Mouse (Mus musculus): Measurements from ENCODE around the gene Krt35. TPM values are rescaled to one million over a fixed set of nuclear protein-coding genes. Genes with fewer than 3 reads are reported as not detected.

The Krt35 gene
- polyA plus RNA-seq, 1 experiment: not detected

DNA sequence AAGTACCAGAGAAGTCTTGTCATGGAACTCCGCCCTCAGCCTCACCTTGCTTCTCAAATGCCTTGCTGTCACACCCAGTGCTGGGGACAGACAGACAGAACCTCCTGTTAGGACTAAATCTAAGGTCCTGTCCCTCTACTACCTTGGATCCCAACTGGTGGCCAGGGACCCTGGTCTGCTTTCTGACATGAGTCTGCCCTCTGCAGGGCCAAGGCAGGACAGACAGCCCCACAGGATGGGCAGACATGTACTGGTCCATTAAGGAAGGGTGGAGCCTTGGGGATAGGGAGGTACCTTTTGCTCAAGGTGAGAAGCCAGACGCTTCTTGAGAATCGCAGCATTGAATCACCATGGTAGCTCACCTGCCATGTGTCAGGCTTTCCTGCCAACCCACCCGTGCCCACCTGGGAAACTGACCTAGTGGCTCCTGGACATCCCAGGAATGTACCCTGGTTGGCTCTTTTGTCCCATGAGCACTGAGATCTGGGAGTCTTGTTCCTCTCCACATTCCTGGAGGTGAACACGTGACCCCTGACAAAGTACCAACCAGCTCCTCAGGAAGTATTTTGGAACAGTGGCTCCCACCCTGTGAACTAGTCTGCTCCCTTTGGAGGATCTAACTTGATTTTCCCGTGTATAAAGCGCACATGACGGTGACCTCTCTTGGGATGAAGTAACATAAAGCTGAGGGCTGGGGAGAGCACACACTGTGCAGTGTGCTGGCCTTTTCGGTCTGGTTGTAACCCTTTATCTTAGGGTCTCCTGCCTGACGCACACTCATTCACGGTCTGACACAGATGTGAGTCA, 17.1 kb upstream of the Krt35 start:
- Histone ChIP-seq H3K79me2 (ENCODE audit: control insufficient read depth, insufficient read depth) (no peaks in the 10 kb centered on the region), H3ac (ENCODE audit: control insufficient read depth, insufficient read length, low read depth) (no peak overlapping the region), H3K27me3 (ENCODE audit: control insufficient read depth, insufficient read depth, insufficient read length) (no peaks in the 10 kb centered on the region), H3K36me3 (ENCODE audit: control insufficient read depth, insufficient read depth) (no peaks in the 10 kb centered on the region), H3K4me3 (ENCODE audit: insufficient read depth, poor library complexity, severe bottlenecking) (no peak overlapping the region), H3K79me3 (ENCODE audit: low read depth) (no peaks in the 10 kb centered on the region)
- peak; percentile 91 for TF ChIP-seq USF1 (IDR thresholded peaks at IDR 0.05; ENCODE audit: low read depth)
- peak; percentile 82 for TF ChIP-seq FOSL1 (IDR thresholded peaks at IDR 0.05; ENCODE audit: insufficient read depth, low read length, poor library complexity, severe bottlenecking)
- TF ChIP-seq MAX (IDR thresholded peaks at IDR 0.05): peak; percentile 57
- no peak for TF ChIP-seq MYOG (IDR thresholded peaks at IDR 0.05; ENCODE audit: control insufficient read depth, extremely low read depth, insufficient read length)
- peak; percentile 45 for TF ChIP-seq CEBPB (IDR thresholded peaks at IDR 0.05; ENCODE audit: low read depth)
- TF ChIP-seq CTCF (IDR thresholded peaks at IDR 0.05; ENCODE audit: control insufficient read depth, insufficient read depth, insufficient read length): no peak
- no peak for TF ChIP-seq MYOD1 (IDR thresholded peaks at IDR 0.05; ENCODE audit: control insufficient read depth, insufficient read length, low read depth)

DNA sequence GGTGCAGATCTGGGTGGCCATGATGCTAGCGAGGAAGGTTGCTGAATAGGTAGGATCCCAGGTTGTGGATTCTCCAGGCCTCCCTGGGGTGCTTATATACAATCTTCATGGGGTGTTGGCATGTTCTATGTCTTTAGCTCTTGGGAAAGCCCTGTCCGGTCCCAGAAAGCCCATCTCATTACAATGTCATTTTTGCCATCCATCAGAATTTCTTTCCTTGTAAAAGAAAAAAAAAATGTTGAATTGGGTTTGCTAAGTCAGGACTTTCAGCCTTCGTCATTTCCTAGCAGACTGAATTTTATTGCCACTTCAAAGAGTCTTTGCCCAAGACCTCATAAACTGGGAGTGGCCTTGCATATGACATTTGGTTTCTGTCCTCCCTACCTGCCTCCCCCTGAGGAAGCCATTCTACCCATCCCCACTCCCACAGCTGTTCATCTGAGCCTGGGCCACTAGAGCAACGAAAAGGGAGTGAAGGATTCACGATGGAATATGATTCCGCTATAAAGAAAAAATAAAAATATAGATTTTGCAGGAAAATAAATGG, 9.6 kb upstream of the Krt35 start, which contains the start of gene Krt36:
Gene Krt36 (minus strand): TSS at position 51 of the 547 bp plus-strand sequence.
- no peak within 1 kb of the TSS for H3K4me3 ChIP-seq (ENCODE audit: insufficient read depth, poor library complexity, severe bottlenecking)
- no peak for TF ChIP-seq USF1 (IDR thresholded peaks at IDR 0.05; ENCODE audit: low read depth)
- no peak for TF ChIP-seq CEBPB (IDR thresholded peaks at IDR 0.05; ENCODE audit: low read depth)
- TF ChIP-seq MYOD1 (IDR thresholded peaks at IDR 0.05; ENCODE audit: control insufficient read depth, insufficient read length, low read depth): no peak
- TF ChIP-seq FOSL1 (IDR thresholded peaks at IDR 0.05; ENCODE audit: insufficient read depth, low read length, poor library complexity, severe bottlenecking): no peak
- no peak for TF ChIP-seq MAX (IDR thresholded peaks at IDR 0.05)
- no peak for TF ChIP-seq CTCF (IDR thresholded peaks at IDR 0.05; ENCODE audit: control insufficient read depth, insufficient read depth, insufficient read length)
- no peak for TF ChIP-seq MYOG (IDR thresholded peaks at IDR 0.05; ENCODE audit: control insufficient read depth, extremely low read depth, insufficient read length)
- H3K79me3 ChIP-seq (ENCODE audit: low read depth): no peaks in the 10 kb centered on the region
- no peak within 1 kb of the TSS for H3ac ChIP-seq (ENCODE audit: control insufficient read depth, insufficient read length, low read depth)
- H3K27me3 ChIP-seq (ENCODE audit: control insufficient read depth, insufficient read depth, insufficient read length): no peaks in the 10 kb centered on the region
- no peaks in the 10 kb centered on the region for H3K79me2 ChIP-seq (ENCODE audit: control insufficient read depth, insufficient read depth)
- no peaks in the 10 kb centered on the region for H3K36me3 ChIP-seq (ENCODE audit: control insufficient read depth, insufficient read depth)

DNA sequence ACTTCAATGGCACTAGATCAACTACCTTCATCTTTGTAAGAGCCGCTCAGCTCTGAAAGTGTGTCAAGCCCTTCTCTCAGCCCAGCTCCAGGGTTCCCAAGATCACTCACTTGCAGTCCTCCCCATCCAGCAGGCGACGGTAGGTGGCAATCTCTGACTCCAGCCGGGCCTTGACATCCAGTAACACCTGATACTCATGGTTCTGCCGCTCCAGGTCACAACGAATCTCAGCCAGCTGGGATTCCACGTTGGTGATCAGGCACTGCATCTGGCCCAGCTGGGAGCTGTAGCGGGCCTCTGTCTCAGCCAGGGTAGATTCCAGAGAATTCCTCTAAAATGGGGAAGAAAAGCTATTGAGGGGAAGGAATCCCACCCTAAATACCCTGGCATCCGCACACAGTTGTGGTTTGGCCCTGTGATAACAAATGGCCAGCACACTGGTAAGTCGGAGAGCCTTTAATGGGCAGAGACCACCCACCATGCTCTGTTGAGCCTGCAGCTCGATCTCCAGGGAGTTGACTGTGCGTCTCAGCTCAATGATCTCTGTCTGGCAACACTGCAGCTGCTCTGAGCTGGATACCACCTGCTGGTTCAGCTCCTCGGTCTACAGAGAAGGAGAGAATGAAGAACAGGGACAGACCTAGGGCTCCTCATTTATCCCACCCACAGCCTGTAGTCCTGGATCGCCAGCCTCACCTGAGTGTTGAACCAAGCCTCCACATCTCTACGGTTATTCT, 6.8 kb upstream of the Krt35 start:
- H3ac ChIP-seq (ENCODE audit: control insufficient read depth, insufficient read length, low read depth): no peak overlapping the region
- no peaks in the 10 kb centered on the region for H3K79me2 ChIP-seq (ENCODE audit: control insufficient read depth, insufficient read depth)
- no peaks in the 10 kb centered on the region for H3K79me3 ChIP-seq (ENCODE audit: low read depth)
- no peaks in the 10 kb centered on the region for H3K36me3 ChIP-seq (ENCODE audit: control insufficient read depth, insufficient read depth)
- H3K27me3 ChIP-seq (ENCODE audit: control insufficient read depth, insufficient read depth, insufficient read length): peaks cover under 1% of the 10 kb centered on the region
- TF ChIP-seq USF1 (IDR thresholded peaks at IDR 0.05; ENCODE audit: low read depth) (no peak), CEBPB (IDR thresholded peaks at IDR 0.05; ENCODE audit: low read depth) (no peak), MAX (IDR thresholded peaks at IDR 0.05) (no peak), MYOD1 (IDR thresholded peaks at IDR 0.05; ENCODE audit: control insufficient read depth, insufficient read length, low read depth) (no peak), MYOG (IDR thresholded peaks at IDR 0.05; ENCODE audit: control insufficient read depth, extremely low read depth, insufficient read length) (no peak), CTCF (IDR thresholded peaks at IDR 0.05; ENCODE audit: control insufficient read depth, insufficient read depth, insufficient read length) (no peak), FOSL1 (IDR thresholded peaks at IDR 0.05; ENCODE audit: insufficient read depth, low read length, poor library complexity, severe bottlenecking) (no peak)
- H3K4me3 ChIP-seq (ENCODE audit: insufficient read depth, poor library complexity, severe bottlenecking): no peak overlapping the region

DNA sequence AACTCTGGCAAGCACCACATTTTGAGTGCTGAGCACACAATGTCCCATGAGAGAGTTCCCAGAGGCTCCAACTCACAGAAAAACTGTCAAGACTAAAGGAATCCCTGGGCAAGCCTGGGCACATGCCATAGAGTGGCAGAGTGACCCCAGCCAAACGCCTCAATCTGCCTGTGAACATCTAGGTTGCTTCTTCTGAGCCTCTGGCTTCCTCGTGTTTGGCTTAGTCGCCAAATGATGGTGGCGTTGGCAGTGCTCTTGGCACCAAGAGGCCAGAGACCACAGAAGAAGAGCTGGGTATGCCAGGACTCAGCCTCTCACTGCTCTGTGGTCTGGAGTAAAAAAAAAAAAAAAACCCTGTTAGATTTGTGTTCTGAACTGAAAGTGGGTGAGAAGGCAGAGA, 4.3 kb upstream of the Krt35 start:
- Histone ChIP-seq H3ac (ENCODE audit: control insufficient read depth, insufficient read length, low read depth) (no peak overlapping the region), H3K79me3 (ENCODE audit: low read depth) (no peaks in the 10 kb centered on the region), H3K27me3 (ENCODE audit: control insufficient read depth, insufficient read depth, insufficient read length) (peaks cover 13% of the 10 kb centered on the region), H3K79me2 (ENCODE audit: control insufficient read depth, insufficient read depth) (no peaks in the 10 kb centered on the region), H3K36me3 (ENCODE audit: control insufficient read depth, insufficient read depth) (no peaks in the 10 kb centered on the region), H3K4me3 (ENCODE audit: insufficient read depth, poor library complexity, severe bottlenecking) (no peak overlapping the region)
- TF ChIP-seq MAX (IDR thresholded peaks at IDR 0.05) (no peak), CEBPB (IDR thresholded peaks at IDR 0.05; ENCODE audit: low read depth) (no peak), CTCF (IDR thresholded peaks at IDR 0.05; ENCODE audit: control insufficient read depth, insufficient read depth, insufficient read length) (no peak), MYOG (IDR thresholded peaks at IDR 0.05; ENCODE audit: control insufficient read depth, extremely low read depth, insufficient read length) (no peak), USF1 (IDR thresholded peaks at IDR 0.05; ENCODE audit: low read depth) (no peak), MYOD1 (IDR thresholded peaks at IDR 0.05; ENCODE audit: control insufficient read depth, insufficient read length, low read depth) (no peak), FOSL1 (IDR thresholded peaks at IDR 0.05; ENCODE audit: insufficient read depth, low read length, poor library complexity, severe bottlenecking) (no peak)

DNA sequence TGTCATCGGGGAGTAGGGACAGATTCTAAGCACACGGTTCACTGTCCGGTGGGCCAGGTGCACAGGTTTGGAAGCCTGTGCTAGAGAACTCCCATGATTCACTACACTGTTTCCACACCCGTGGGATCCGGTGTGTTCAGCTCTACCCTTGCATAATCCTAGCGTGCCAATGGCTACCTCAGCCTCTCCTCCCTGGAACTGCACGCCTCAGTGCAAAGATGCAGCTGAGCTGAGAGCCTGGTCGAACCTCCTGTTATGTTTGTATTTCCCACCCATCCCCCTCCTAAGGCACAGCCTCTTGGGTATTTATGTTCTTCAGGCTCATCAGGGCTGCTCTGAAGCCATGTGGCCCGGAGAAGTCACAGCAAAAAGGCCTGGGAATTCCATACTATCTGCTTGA, 1.8 kb upstream of the Krt35 start:
- TF ChIP-seq MYOD1 (IDR thresholded peaks at IDR 0.05; ENCODE audit: control insufficient read depth, insufficient read length, low read depth) (no peak), CTCF (IDR thresholded peaks at IDR 0.05; ENCODE audit: control insufficient read depth, insufficient read depth, insufficient read length) (no peak)
- no peak overlapping the region for H3K4me3 ChIP-seq (ENCODE audit: insufficient read depth, poor library complexity, severe bottlenecking)
- no peak overlapping the region for H3ac ChIP-seq (ENCODE audit: control insufficient read depth, insufficient read length, low read depth)
- no peaks in the 10 kb centered on the region for H3K79me2 ChIP-seq (ENCODE audit: control insufficient read depth, insufficient read depth)
- H3K79me3 ChIP-seq (ENCODE audit: low read depth): no peaks in the 10 kb centered on the region
- H3K27me3 ChIP-seq (ENCODE audit: control insufficient read depth, insufficient read depth, insufficient read length): peaks cover 18% of the 10 kb centered on the region
- no peaks in the 10 kb centered on the region for H3K36me3 ChIP-seq (ENCODE audit: control insufficient read depth, insufficient read depth)

All from C2C12 (cell line).